ENCODE assay signal across 12 mouse cellular contexts in the genomic region with DNA sequence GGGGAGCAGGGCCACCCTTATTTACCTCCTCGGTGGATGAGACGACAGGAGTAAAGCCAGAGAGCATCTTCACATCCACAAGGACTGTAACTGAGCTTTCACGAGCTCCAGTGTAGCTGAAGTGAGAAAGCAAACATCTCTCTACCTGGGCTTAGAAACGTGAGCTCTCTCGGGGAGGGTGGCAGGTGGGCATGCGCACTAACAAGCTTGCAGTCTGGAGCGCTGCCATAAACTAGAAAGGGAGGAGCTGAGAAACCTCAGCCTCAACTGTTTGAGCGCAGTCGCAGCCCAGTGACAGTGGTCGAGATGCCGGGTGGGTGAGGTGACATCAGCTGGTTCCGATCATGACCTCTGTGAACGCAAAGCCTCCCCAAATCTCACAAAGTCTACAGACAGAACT. TPM values are rescaled to one million over a fixed set of nuclear protein-coding genes. Genes with fewer than 3 reads are reported as not detected.
DNase-seq lines count a peak whose midpoint lies in the region; ATAC-seq and TF ChIP-seq lines count a peak whose summit lies in the region.
"Had no signal": no experiment of that assay in that cellular context is flagged by ENCODE, and none has a peak within 500 bp of the region (broad histone marks: within the 10 kb centered on the region; RNA-seq: fewer than 3 reads in every experiment).

No protein-coding gene starts in this region.

- no peaks in the 10 kb centered on the region for H3K36me3 ChIP-seq in testis, adult 2 months (ENCODE audit: control insufficient read depth, insufficient read depth, low read length)
- no peaks in the 10 kb centered on the region for H3K36me3 ChIP-seq in lung, embryonic 15.5 days
- no peaks in the 10 kb centered on the region for H3K36me3 ChIP-seq in small intestine, adult 2 months (ENCODE audit: control insufficient read depth, insufficient read depth, low read length)

- no peaks in the 10 kb centered on the region for H3K27me3 ChIP-seq in testis, adult 2 months (ENCODE audit: control insufficient read depth, insufficient read depth, low read length)
- H3K27me3 ChIP-seq in lung, embryonic 15.5 days, result no peaks in the 10 kb centered on the region
- H3K27me3 ChIP-seq in small intestine, adult 2 months (ENCODE audit: control insufficient read depth, insufficient read depth, low read length), result no peaks in the 10 kb centered on the region
- H3K27me3 ChIP-seq: megakaryocyte, embryonic 14.5 days had no signal

- H3K4me3 ChIP-seq in testis, adult 2 months (ENCODE audit: control insufficient read depth, low read depth, low read length), result peak overlapping the region; percentile 56
- no peak overlapping the region for H3K4me3 ChIP-seq in lung, embryonic 15.5 days
- peak overlapping the region; percentile 40 for H3K4me3 ChIP-seq in small intestine, adult 2 months (ENCODE audit: low read depth, low read length)
- H3K4me3 ChIP-seq: megakaryocyte, embryonic 14.5 days had no signal

- no peak for ATAC-seq in lung, embryonic 15.5 days (ENCODE audit: borderline replicate concordance, extremely low read depth, low FRiP score, low TSS enrichment)

- H3K9me3 ChIP-seq in lung, embryonic 15.5 days, result no peaks in the 10 kb centered on the region
- H3K9me3 ChIP-seq: megakaryocyte, embryonic 14.5 days had no signal

- H3K27ac ChIP-seq in testis, adult 2 months (ENCODE audit: control insufficient read depth, insufficient read depth, low read depth, low read length), result no peak overlapping the region
- H3K27ac ChIP-seq in lung, embryonic 15.5 days, result no peak overlapping the region
- H3K27ac ChIP-seq in small intestine, adult 2 months (ENCODE audit: insufficient read depth, low read depth, low read length), result no peak overlapping the region
- H3K27ac ChIP-seq: kidney, postnatal 0 days had no signal

- TF ChIP-seq POLR2A in testis, adult 2 months (IDR thresholded peaks at IDR 0.05; ENCODE audit: control insufficient read depth, low read depth, low read length), result no peak
- no peak for TF ChIP-seq POLR2A in small intestine, adult 2 months (IDR thresholded peaks at IDR 0.05; ENCODE audit: low read depth, low read length)

- 58% methylated on average over 13 of the region's 13 CpGs for WGBS in lung, embryonic 15.5 days
- 34% methylated on average over 13 of the region's 13 CpGs for WGBS in small intestine, adult 2 months

- no peak overlapping the region for H3K9ac ChIP-seq in lung, embryonic 15.5 days

- peak; percentile 1 for DNase-seq in cerebellum, adult 8-10 months
- no peak for DNase-seq in cerebellum, postnatal 36 days
- no peak for DNase-seq in testis, postnatal 14 days (ENCODE audit: low spot score)
- DNase-seq in kidney, postnatal 4 days, result no peak
- no peak for DNase-seq in gastrocnemius, postnatal 25 days
- DNase-seq: heart, postnatal 10 days had no signal

- H3K4me1 ChIP-seq in testis, adult 2 months (ENCODE audit: control insufficient read depth, insufficient read depth, low read length), result peaks cover 4% of the 10 kb centered on the region
- H3K4me1 ChIP-seq in lung, embryonic 15.5 days, result no peaks in the 10 kb centered on the region
- no peaks in the 10 kb centered on the region for H3K4me1 ChIP-seq in small intestine, adult 2 months (ENCODE audit: control insufficient read depth, insufficient read depth, insufficient read length, low read length)
- H3K4me1 ChIP-seq: megakaryocyte, embryonic 14.5 days had no signal

- TF ChIP-seq CTCF in testis, adult 2 months (IDR thresholded peaks at IDR 0.05; ENCODE audit: control insufficient read depth, insufficient read depth, insufficient replicate concordance, low read depth, low read length), result no peak
- no peak for TF ChIP-seq CTCF in small intestine, adult 2 months (IDR thresholded peaks at IDR 0.05; ENCODE audit: extremely low read depth, insufficient read length, insufficient replicate concordance, low read depth, low read length)

- H3K4me2 ChIP-seq in lung, embryonic 15.5 days, result peak overlapping the region; percentile 25; the same call in 1 of the 2 replicates

RNA-seq across cellular contexts. Expression of a gene that starts 16.7 kb away (rescaled TPM):
- polyA plus RNA-seq in testis, adult 2 months (2012; rRNA removed), result 0.45 and 2.0 TPM in 2 replicates
- 0.25 and 2.0 TPM in 2 replicates for polyA plus RNA-seq in lung, embryonic 15.5 days (2015; fragmentation: Nextera tagmentation; extraction: Ambion mirVana)
- 0.06 TPM in 1 of 2 replicates, not detected in the other for polyA plus RNA-seq in small intestine, adult 2 months (2012; rRNA removed)
- total RNA-seq in gastrocnemius, postnatal 25 days (2021), result not detected
- polyA plus RNA-seq: neural tube, embryonic 11.5 days had no signal

RNA-seq across cellular contexts. Expression of a gene that starts 38.2 kb away (rescaled TPM):
- 0.17 and 0.87 TPM in 2 replicates for polyA plus RNA-seq in testis, adult 2 months (2012; rRNA removed)
- polyA plus RNA-seq in lung, embryonic 15.5 days (2015; fragmentation: Nextera tagmentation; extraction: Ambion mirVana), result 2.4 and 2.8 TPM in 2 replicates
- 0.03 and 0.34 TPM in 2 replicates for polyA plus RNA-seq in small intestine, adult 2 months (2012; rRNA removed)
- not detected for total RNA-seq in gastrocnemius, postnatal 25 days (2021)
- total RNA-seq: heart, postnatal 10 days had no signal
- polyA plus RNA-seq: neural tube, embryonic 11.5 days had no signal
